20 mouse cellular contexts compared by ENCODE assay signal in genomic region chr12:117023235-117023634, GRCm38 (mm10).
DNase-seq lines count a peak whose midpoint lies in the region; ATAC-seq and TF ChIP-seq lines count a peak whose summit lies in the region.
"Had no signal": no experiment of that assay in that cellular context is flagged by ENCODE, and none has a peak within 500 bp of the region (broad histone marks: within the 10 kb centered on the region; RNA-seq: fewer than 3 reads in every experiment).

No protein-coding gene starts in this region.

- intact Hi-C loops in left cerebral cortex, postnatal 4 days (cut with DNase I), result no loop called here
- intact Hi-C loops in left cerebral cortex, adult 2 months (cut with DNase I), result loop anchor here (5.0 kb wide), 1 partner anchor 376 kb away; no protein-coding TSS in a partner anchor

- H3K27ac ChIP-seq in left cerebral cortex, adult 2 months, result no peak overlapping the region
- no peak overlapping the region for H3K27ac ChIP-seq in midbrain, postnatal 0 days (ENCODE audit: low read depth, low read length)
- no peak overlapping the region for H3K27ac ChIP-seq in midbrain, embryonic 15.5 days
- H3K27ac ChIP-seq in stomach, postnatal 0 days (replicated peaks), result no peak overlapping the region
- H3K27ac ChIP-seq in thymus, adult 2 months (ENCODE audit: control insufficient read depth, insufficient read depth, low read length), result no peak overlapping the region
- H3K27ac ChIP-seq: forebrain, embryonic 12.5 days; heart, embryonic 15.5 days; hindbrain, embryonic 14.5 days; limb, embryonic 15.5 days; liver, embryonic 14.5 days had no signal

- no peak overlapping the region for H3K4me2 ChIP-seq in midbrain, postnatal 0 days (ENCODE audit: low read depth, low read length, poor library complexity, severe bottlenecking)
- H3K4me2 ChIP-seq in midbrain, embryonic 15.5 days, result no peak overlapping the region
- H3K4me2 ChIP-seq in stomach, postnatal 0 days (replicated peaks; ENCODE audit: low read depth), result no peak overlapping the region
- H3K4me2 ChIP-seq: forebrain, embryonic 12.5 days; heart, embryonic 15.5 days; hindbrain, embryonic 14.5 days; limb, embryonic 15.5 days; midbrain, embryonic 11.5 days had no signal

- H3K27me3 ChIP-seq in midbrain, postnatal 0 days (ENCODE audit: insufficient read depth, low read length), result no peaks in the 10 kb centered on the region
- H3K27me3 ChIP-seq in midbrain, embryonic 15.5 days (replicated peaks), result no peaks in the 10 kb centered on the region
- H3K27me3 ChIP-seq in stomach, postnatal 0 days (ENCODE audit: control insufficient read depth, insufficient read depth, low read length), result no peaks in the 10 kb centered on the region
- no peaks in the 10 kb centered on the region for H3K27me3 ChIP-seq in thymus, adult 2 months (ENCODE audit: control insufficient read depth, insufficient read depth, low read length)
- H3K27me3 ChIP-seq: heart, embryonic 15.5 days; limb, embryonic 15.5 days had no signal

- no peak overlapping the region for H3K4me3 ChIP-seq in left cerebral cortex, adult 2 months
- H3K4me3 ChIP-seq in midbrain, postnatal 0 days (ENCODE audit: low read depth, low read length), result no peak overlapping the region
- no peak overlapping the region for H3K4me3 ChIP-seq in midbrain, embryonic 15.5 days
- H3K4me3 ChIP-seq in stomach, postnatal 0 days (ENCODE audit: low read depth, low read length), result no peak overlapping the region
- H3K4me3 ChIP-seq in thymus, adult 2 months (ENCODE audit: control insufficient read depth, insufficient read depth, low read length), result no peak overlapping the region
- H3K4me3 ChIP-seq: forebrain, embryonic 12.5 days; heart, embryonic 15.5 days; limb, embryonic 15.5 days had no signal

- no peak for TF ChIP-seq EP300 in stomach, postnatal 0 days (optimal IDR thresholded peaks at IDR 0.05)

- no peak for ATAC-seq in midbrain, postnatal 0 days (ENCODE audit: low FRiP score)
- no peak for ATAC-seq in midbrain, embryonic 15.5 days (replicated peaks)
- ATAC-seq in stomach, postnatal 0 days (ENCODE audit: low FRiP score, low TSS enrichment), result no peak

- TF ChIP-seq POLR2A in thymus, adult 2 months (IDR thresholded peaks at IDR 0.05; ENCODE audit: control insufficient read depth, extremely low read depth, insufficient read depth, low read length, poor library complexity), result no peak

- peak; percentile 72 to 78 for DNase-seq in cerebellum, postnatal 10 days
- DNase-seq in cerebellum, adult 11-12 months, result no peak
- peak; percentile 63 for DNase-seq in left cerebral cortex, postnatal 4 days
- DNase-seq in left cerebral cortex, adult 2 months (ENCODE audit: extremely low spot score in 1 of 2, low spot score in 2 of 2), result no peak
- peak; percentile 60 for DNase-seq in midbrain, postnatal 0 days (ENCODE audit: low spot score)
- no peak for DNase-seq in stomach, postnatal 0 days (ENCODE audit: low spot score)
- DNase-seq in thymus, adult 2 months, result no peak
- DNase-seq: adrenal gland, postnatal 25 days; gastrocnemius, postnatal 36 days; heart, postnatal 36 days; kidney, adult 2 months; kidney, postnatal 10 days; right cerebral cortex, postnatal 14 days had no signal

- no peak for TF ChIP-seq CTCF in left cerebral cortex, adult 2 months (IDR thresholded peaks at IDR 0.05)
- TF ChIP-seq CTCF in midbrain, postnatal 0 days (IDR thresholded peaks at IDR 0.05), result no peak
- no peak for TF ChIP-seq CTCF in stomach, postnatal 0 days (IDR thresholded peaks at IDR 0.05; ENCODE audit: low read depth)
- no peak for TF ChIP-seq CTCF in thymus, adult 2 months (IDR thresholded peaks at IDR 0.05; ENCODE audit: borderline replicate concordance, control insufficient read depth, extremely low read depth, insufficient read depth, low read length, poor library complexity)

- H3K9ac ChIP-seq in midbrain, postnatal 0 days (replicated peaks; ENCODE audit: low read length, poor library complexity, severe bottlenecking), result no peak overlapping the region
- no peak overlapping the region for H3K9ac ChIP-seq in midbrain, embryonic 15.5 days
- H3K9ac ChIP-seq in stomach, postnatal 0 days (ENCODE audit: low read length), result no peak overlapping the region
- H3K9ac ChIP-seq: forebrain, embryonic 12.5 days; heart, embryonic 15.5 days; hindbrain, embryonic 14.5 days; limb, embryonic 15.5 days; liver, embryonic 14.5 days had no signal

- H3K9me3 ChIP-seq in midbrain, postnatal 0 days (ENCODE audit: low read length), result no peaks in the 10 kb centered on the region
- no peaks in the 10 kb centered on the region for H3K9me3 ChIP-seq in midbrain, embryonic 15.5 days
- no peaks in the 10 kb centered on the region for H3K9me3 ChIP-seq in stomach, postnatal 0 days (ENCODE audit: control insufficient read depth, low read length)
- H3K9me3 ChIP-seq: forebrain, embryonic 12.5 days; heart, embryonic 15.5 days; limb, embryonic 15.5 days had no signal

- WGBS in midbrain, postnatal 0 days, result 84% methylated on average over 4 of the region's 4 CpGs
- WGBS in midbrain, embryonic 15.5 days, result 79% methylated on average over 4 of the region's 4 CpGs
- whole genome bisulfite sequencing in stomach, postnatal 0 days, result 91% methylated on average over 4 of the region's 4 CpGs
- 87% methylated on average over 4 of the region's 4 CpGs for WGBS in thymus, adult 2 months

- peaks cover 12% of the 10 kb centered on the region for H3K4me1 ChIP-seq in midbrain, postnatal 0 days (ENCODE audit: insufficient read depth, low read length)
- peaks cover 14% of the 10 kb centered on the region for H3K4me1 ChIP-seq in midbrain, embryonic 15.5 days
- H3K4me1 ChIP-seq in stomach, postnatal 0 days (replicated peaks; ENCODE audit: control insufficient read depth, insufficient read depth), result no peaks in the 10 kb centered on the region
- H3K4me1 ChIP-seq in thymus, adult 2 months (replicated peaks; ENCODE audit: control insufficient read depth, insufficient read depth, low read length), result no peaks in the 10 kb centered on the region

- no peaks in the 10 kb centered on the region for H3K36me3 ChIP-seq in midbrain, postnatal 0 days (ENCODE audit: insufficient read depth, low read length)
- no peaks in the 10 kb centered on the region for H3K36me3 ChIP-seq in midbrain, embryonic 15.5 days (replicated peaks)
- no peaks in the 10 kb centered on the region for H3K36me3 ChIP-seq in stomach, postnatal 0 days (ENCODE audit: control insufficient read depth, insufficient read depth, low read length)
- no peaks in the 10 kb centered on the region for H3K36me3 ChIP-seq in thymus, adult 2 months (ENCODE audit: control insufficient read depth, insufficient read depth, low read length)
- H3K36me3 ChIP-seq: forebrain, embryonic 12.5 days; heart, embryonic 15.5 days; limb, embryonic 15.5 days had no signal

Comparison
In these comparisons a context has a peak if more than half of its experiments do, and no peak if none do; other contexts are left out.
1. DNase-seq: peak in cerebellum, postnatal 10 days (2 of 2), left cerebral cortex, postnatal 4 days (single experiment) and midbrain, postnatal 0 days (single experiment); none in cerebellum, adult 11-12 months (single experiment), left cerebral cortex, adult 2 months (0 of 2), stomach, postnatal 0 days (single experiment) and thymus, adult 2 months (single experiment).